Mouse (Mus musculus): ENCODE results near the gene Abhd12.

GRCm38 (mm10) chr2:150875226-150875625 is 29.3 kb downstream of the Abhd12 start:
- TF ChIP-seq CTCF (IDR thresholded peaks at IDR 0.05; ENCODE audit: control insufficient read depth, insufficient read depth, insufficient replicate concordance, low read depth, low read length) (no peak), POLR2A (IDR thresholded peaks at IDR 0.05; ENCODE audit: control insufficient read depth, low read depth, low read length) (no peak)
